Mouse (Mus musculus) limb, embryonic 11.5 days (tissue): Measurements from ENCODE around the gene Plcxd2. TPM values are rescaled to one million over a fixed set of nuclear protein-coding genes. Genes with fewer than 3 reads are reported as not detected.
A peak's percentile ranks its signal among the peaks of the same experiment; 100 is the strongest.

Experiments used
- ATAC-seq: fragments of 200-750 bp; cut with Nextera tagmentation; 2 replicates; pipeline ENCODE4 v1.8.0; 2017; ENCODE audit warnings: low read depth; ENCODE audit not compliant: insufficient number of reproducible peaks, low FRiP score, low TSS enrichment
- DNase-seq: peaks from one replicate; pipeline ENCODE4 v3.0.0-alpha.2; 2015; ENCODE audit warnings: low spot score
- H3K27ac ChIP-seq: fragments of 300-500 bp; sonication (generic); replicated peaks from 2 replicates; pipeline ENCODE4 v1.5.1; 2014; ENCODE audit warnings: low read depth, mild to moderate bottlenecking, low read length
- H3K27me3 ChIP-seq: fragments of 300-500 bp; sonication (generic); 2 replicates; pipeline ENCODE4 v1.6.1; 2014; ENCODE audit warnings: mild to moderate bottlenecking, low read length, mixed read lengths; ENCODE audit not compliant: control insufficient read depth, insufficient read depth
- H3K36me3 ChIP-seq: fragments of 300-500 bp; sonication (generic); 2 replicates; pipeline ENCODE4 v1.6.1; 2014; ENCODE audit warnings: mild to moderate bottlenecking, low read length, moderate library complexity, mixed read lengths; ENCODE audit not compliant: control insufficient read depth, insufficient read depth
- H3K4me1 ChIP-seq: fragments of 300-500 bp; sonication (generic); 2 replicates; pipeline ENCODE4 v1.6.1; 2014; ENCODE audit warnings: low read length, mixed read lengths; ENCODE audit not compliant: control insufficient read depth, insufficient read depth
- H3K4me2 ChIP-seq: fragments of 300-500 bp; sonication (generic); 2 replicates; pipeline ENCODE4 v1.6.1; 2014; ENCODE audit warnings: low read depth, mild to moderate bottlenecking, moderate library complexity; ENCODE audit not compliant: severe bottlenecking
- H3K4me3 ChIP-seq: fragments of 300-500 bp; sonication (generic); 2 replicates; pipeline ENCODE4 v1.5.1; 2014; ENCODE audit warnings: low read depth, low read length
- H3K9ac ChIP-seq: fragments of 300-500 bp; sonication (generic); 2 replicates; pipeline ENCODE4 v1.6.1; 2014; ENCODE audit warnings: mild to moderate bottlenecking, low read length
- H3K9me3 ChIP-seq: fragments of 300-500 bp; sonication (generic); 2 replicates; pipeline ENCODE4 v1.6.1; 2016; ENCODE audit warnings: low read length; ENCODE audit not compliant: control insufficient read depth
- WGBS: fragments of 180-500 bp; shearing (Covaris S2); extraction: QIAGEN DNeasy Blood & Tissue Kit; methylation state at CpG from one replicate; pipeline ENCODE4 v1.1.7; 2014; 5-methylcytosine and 5-hydroxymethylcytosine counted together
- polyA plus RNA-seq: library from polyadenylated mRNA; unstranded; fragments of >200 nt; fragmentation: Nextera tagmentation; extraction: Ambion mirVana; gene quantifications from 2 replicates; pipeline ENCODE4 v1.2.1, GENCODE M21; 2014

Plcxd2 gene
- 0.91 and 1.2 TPM in 2 replicates for polyA plus RNA-seq

- peak; percentile 95 for DNase-seq
- peak within 1 kb of the TSS; percentile 57 for H3K4me3 ChIP-seq
- H3K36me3 ChIP-seq = no peaks in the 10 kb centered on the region
- no peaks in the 10 kb centered on the region for H3K27me3 ChIP-seq
- no peaks in the 10 kb centered on the region for H3K9me3 ChIP-seq
- H3K9ac ChIP-seq = peak within 1 kb of the TSS; percentile 37
- peak; percentile 99 for ATAC-seq
- WGBS = under 1% methylated on average over 39 of the region's 39 CpGs
- H3K4me1 ChIP-seq = no peaks in the 10 kb centered on the region
- peak within 1 kb of the TSS; percentile 91 for H3K4me2 ChIP-seq
- H3K27ac ChIP-seq = no peak within 1 kb of the TSS
Observed at GRCm38 (mm10) chr16:46010153-46010905, at the start of gene Plcxd2. Gene Plcxd2, minus strand, starts transcription at chr16:46010218.

DNA sequence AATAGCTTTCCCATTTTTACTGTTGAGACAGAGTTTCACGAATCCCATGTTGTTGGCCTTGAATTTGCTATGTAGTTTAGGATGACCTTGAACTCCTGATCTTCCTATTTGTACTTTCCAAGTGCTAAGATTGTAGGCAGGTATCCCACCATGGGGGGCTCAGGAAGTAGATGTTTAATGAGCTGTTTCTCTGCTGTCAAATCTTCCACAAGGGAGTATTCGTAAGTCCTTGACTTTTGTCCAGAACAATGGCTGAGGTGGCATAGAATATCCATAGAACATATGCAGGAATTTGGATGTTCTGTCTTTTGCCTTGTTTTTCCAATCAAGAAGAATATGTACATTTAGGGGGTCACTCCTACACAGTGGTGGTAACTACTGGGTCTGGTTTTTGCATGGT, 36.9 kb upstream of the Plcxd2 start:
- H3K4me3 ChIP-seq = no peak overlapping the region
- DNase-seq (no peak), ATAC-seq (no peak)
- no peaks in the 10 kb centered on the region for H3K27me3 ChIP-seq
- no peak overlapping the region for H3K4me2 ChIP-seq
- H3K27ac ChIP-seq = no peak overlapping the region
- H3K36me3 ChIP-seq = no peaks in the 10 kb centered on the region
- H3K9me3 ChIP-seq = no peaks in the 10 kb centered on the region
- H3K4me1 ChIP-seq = no peaks in the 10 kb centered on the region
- WGBS = 90% methylated on average over 2 of the region's 2 CpGs
- no peak overlapping the region for H3K9ac ChIP-seq

GRCm38 (mm10) chr16:46036261-46036660, 26.2 kb upstream of the Plcxd2 start:
- WGBS = 52% methylated on average over 2 of the region's 2 CpGs
- ATAC-seq = no peak
- H3K27ac ChIP-seq = no peak overlapping the region

DNA sequence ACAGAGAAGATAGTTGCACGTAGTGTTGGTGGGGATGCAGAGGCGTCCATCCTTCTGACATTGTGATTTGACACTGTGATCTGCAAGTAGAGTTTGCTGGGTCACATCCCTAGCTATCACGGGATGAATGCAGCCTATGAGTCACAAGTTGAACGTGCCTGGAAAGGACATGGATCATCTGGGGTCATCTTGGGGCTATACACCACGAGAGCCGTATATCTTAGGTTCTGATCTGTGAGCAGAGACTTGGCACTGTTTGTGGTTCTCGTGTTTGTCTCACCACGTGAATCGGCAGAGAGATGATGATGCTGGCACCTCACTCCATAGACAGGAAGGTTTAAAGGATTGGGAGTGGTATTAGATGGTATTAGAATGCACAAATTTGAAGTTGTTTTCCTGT, 23.9 kb upstream of the Plcxd2 start:
- H3K9ac ChIP-seq = no peak overlapping the region
- WGBS = 84% methylated on average over 9 of the region's 9 CpGs
- H3K27me3 ChIP-seq = no peaks in the 10 kb centered on the region
- H3K27ac ChIP-seq = no peak overlapping the region
- H3K4me3 ChIP-seq = no peak overlapping the region
- no peak for DNase-seq
- no peak overlapping the region for H3K4me2 ChIP-seq
- no peak for ATAC-seq
- H3K9me3 ChIP-seq = no peaks in the 10 kb centered on the region
- no peaks in the 10 kb centered on the region for H3K36me3 ChIP-seq
- no peaks in the 10 kb centered on the region for H3K4me1 ChIP-seq

More at GRCm38 (mm10) chr16:46036261-46036660, 26.2 kb upstream of the Plcxd2 start:
- no peak for DNase-seq
- Histone ChIP-seq H3K9ac (no peak overlapping the region), H3K4me2 (no peak overlapping the region), H3K4me3 (no peak overlapping the region), H3K4me1 (no peaks in the 10 kb centered on the region), H3K27me3 (no peaks in the 10 kb centered on the region), H3K36me3 (no peaks in the 10 kb centered on the region), H3K9me3 (no peaks in the 10 kb centered on the region)

DNA sequence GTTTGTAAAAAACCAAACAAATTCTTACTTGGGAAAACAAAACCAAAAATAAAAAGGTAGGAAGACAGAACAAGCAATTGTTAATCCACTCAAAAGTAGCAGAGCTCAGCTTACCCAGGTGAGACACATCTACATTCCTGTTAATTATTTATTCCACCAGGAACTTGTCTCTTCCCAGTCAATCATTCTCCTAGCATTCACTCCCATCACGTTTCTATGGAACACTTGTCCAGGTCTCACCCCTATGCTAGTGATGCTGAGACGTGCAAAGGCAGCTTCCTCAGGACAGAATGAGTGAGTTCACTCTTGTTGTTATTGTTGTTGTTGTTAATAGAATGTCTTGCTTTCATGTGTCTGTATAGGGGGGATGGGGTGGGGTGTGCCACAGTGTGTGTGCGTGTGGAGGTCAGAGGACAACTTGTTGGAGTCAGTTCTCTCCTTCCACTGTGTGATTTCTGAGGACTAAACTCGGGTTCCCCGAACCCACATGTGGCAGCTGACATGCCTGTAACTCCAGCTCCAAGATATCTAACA, 13.0 kb upstream of the Plcxd2 start:
- no peak overlapping the region for H3K9ac ChIP-seq
- H3K27ac ChIP-seq = no peak overlapping the region
- no peak for ATAC-seq
- no peak overlapping the region for H3K4me3 ChIP-seq
- WGBS = 84% methylated on average over 5 of the region's 5 CpGs
- DNase-seq = no peak
- H3K9me3 ChIP-seq = no peaks in the 10 kb centered on the region
- no peak overlapping the region for H3K4me2 ChIP-seq
- H3K4me1 ChIP-seq = no peaks in the 10 kb centered on the region
- H3K36me3 ChIP-seq = no peaks in the 10 kb centered on the region
- H3K27me3 ChIP-seq = no peaks in the 10 kb centered on the region

DNA sequence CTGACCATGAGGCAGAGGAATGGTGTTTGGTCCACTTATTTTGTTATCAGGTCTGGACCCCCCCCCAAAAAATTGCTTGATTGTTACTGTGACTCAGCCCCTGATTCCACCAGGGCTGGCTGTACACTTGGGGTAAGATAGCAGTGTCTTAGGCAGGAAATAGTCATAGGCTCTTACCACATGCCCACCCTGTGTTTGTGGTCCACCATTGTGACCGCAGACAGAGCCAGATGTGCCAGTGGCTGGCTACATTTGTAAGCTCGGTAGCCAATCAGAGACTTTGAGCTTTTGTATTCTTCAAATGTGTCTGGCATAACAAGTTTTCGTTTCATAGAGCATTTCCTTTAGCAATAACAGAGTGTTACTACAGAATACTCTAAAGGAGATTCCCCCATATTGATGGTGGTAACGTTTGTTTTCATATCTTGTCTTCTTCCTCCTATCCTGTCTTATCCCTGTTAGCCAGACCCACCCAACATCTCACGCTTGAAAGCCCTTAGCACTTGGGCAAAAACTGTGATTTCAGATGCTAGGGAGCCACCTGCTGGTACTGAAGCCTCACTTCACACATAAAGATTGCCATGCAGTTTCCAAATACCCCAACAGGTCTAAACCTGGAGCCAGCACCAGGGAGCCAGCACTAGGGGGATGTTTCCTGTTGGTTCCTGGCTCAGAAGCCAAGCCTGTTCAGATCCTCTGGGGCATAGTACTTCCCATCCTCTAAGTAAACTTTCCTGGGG, 12.3 kb upstream of the Plcxd2 start:
- 49% methylated on average over 5 of the region's 5 CpGs for WGBS
- H3K4me1 ChIP-seq = no peaks in the 10 kb centered on the region

GRCm38 (mm10) chr16:46021302-46021701, 11.3 kb upstream of the Plcxd2 start:
- no peak for ATAC-seq
- Histone ChIP-seq H3K9me3 (no peaks in the 10 kb centered on the region), H3K36me3 (no peaks in the 10 kb centered on the region), H3K4me3 (no peak overlapping the region), H3K27ac (no peak overlapping the region), H3K9ac (no peak overlapping the region), H3K4me2 (no peak overlapping the region), H3K4me1 (no peaks in the 10 kb centered on the region), H3K27me3 (no peaks in the 10 kb centered on the region)
- WGBS = 81% methylated on average over 2 of the region's 2 CpGs
- DNase-seq = no peak

More for the DNA sequence above, 12.3 kb upstream of the Plcxd2 start:
- H3K4me3 ChIP-seq = no peak overlapping the region
- no peak overlapping the region for H3K9ac ChIP-seq
- DNase-seq = peak; percentile 62
- H3K36me3 ChIP-seq = no peaks in the 10 kb centered on the region
- ATAC-seq = peak; percentile 76; the same call in 1 of the 2 replicates
- no peak overlapping the region for H3K27ac ChIP-seq
- no peaks in the 10 kb centered on the region for H3K9me3 ChIP-seq
- H3K4me2 ChIP-seq = no peak overlapping the region
- H3K27me3 ChIP-seq = no peaks in the 10 kb centered on the region

GRCm38 (mm10) chr16:46020396-46020795, 10.4 kb upstream of the Plcxd2 start:
- ATAC-seq (no peak), DNase-seq (no peak)
- no peak overlapping the region for H3K4me2 ChIP-seq
- no peak overlapping the region for H3K9ac ChIP-seq
- H3K9me3 ChIP-seq = no peaks in the 10 kb centered on the region
- H3K36me3 ChIP-seq = no peaks in the 10 kb centered on the region
- 80% methylated on average over 2 of the region's 2 CpGs for WGBS
- H3K4me1 ChIP-seq = no peaks in the 10 kb centered on the region
- no peak overlapping the region for H3K4me3 ChIP-seq
- H3K27ac ChIP-seq = no peak overlapping the region
- H3K27me3 ChIP-seq = no peaks in the 10 kb centered on the region
